ENCODE assay signal across 50 mouse cellular contexts in the genomic region with DNA sequence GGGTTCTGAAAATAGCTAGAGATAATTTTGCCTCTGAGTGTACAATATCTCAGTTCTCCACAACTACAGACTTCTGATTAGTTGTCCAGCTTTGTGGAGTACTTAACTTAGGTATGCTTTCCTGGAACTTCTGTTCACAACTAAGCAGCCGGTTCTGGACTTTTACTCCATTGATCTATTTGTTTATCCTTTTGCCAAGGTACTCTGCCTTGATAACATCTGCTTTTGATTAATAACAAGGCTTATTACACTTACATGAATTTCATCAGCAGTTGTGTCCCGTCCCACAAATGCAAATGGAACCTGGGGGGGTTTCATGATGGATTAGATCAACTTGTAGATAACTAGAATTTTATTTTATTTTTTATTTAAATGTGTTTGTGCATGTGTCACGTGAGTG. TPM values are rescaled to one million over a fixed set of nuclear protein-coding genes. Genes with fewer than 3 reads are reported as not detected.
"Had no signal": no experiment of that assay in that cellular context is flagged by ENCODE, and none has a peak within 500 bp of the region (broad histone marks: within the 10 kb centered on the region; RNA-seq: fewer than 3 reads in every experiment).

No protein-coding gene starts in this region.

- H3K36me3 ChIP-seq: heart, embryonic 10.5 days; heart, embryonic 12.5 days; heart, embryonic 13.5 days; heart, embryonic 15.5 days; hindbrain, embryonic 10.5 days; hindbrain, embryonic 12.5 days; hindbrain, embryonic 13.5 days; hindbrain, embryonic 15.5 days; intestine, embryonic 15.5 days; kidney, embryonic 15.5 days had no signal

- DNase-seq: heart, adult 2 months; heart, postnatal 10 days; heart, postnatal 14 days; heart, postnatal 36 days; heart, postnatal 4 days; kidney, adult 11 months; kidney, adult 18-20 months; kidney, adult 8-10 months; kidney, adult 9 months; kidney, postnatal 10 days; kidney, postnatal 14 days; kidney, postnatal 25 days; kidney, postnatal 4 days; layer of hippocampus, adult 9-11 months; layer of hippocampus, postnatal 36 days had no signal

- H3K9me3 ChIP-seq: heart, embryonic 10.5 days; heart, embryonic 12.5 days; heart, embryonic 13.5 days; heart, embryonic 15.5 days; hindbrain, embryonic 10.5 days; hindbrain, embryonic 12.5 days; hindbrain, embryonic 13.5 days; hindbrain, embryonic 15.5 days; intestine, embryonic 15.5 days; kidney, embryonic 15.5 days had no signal

- ATAC-seq: hindbrain, embryonic 16.5 days; hindbrain, postnatal 0 days; inflammation-experienced regulatory T-cells, adult 6 months; intestine, embryonic 15.5 days; intestine, embryonic 16.5 days; intestine, postnatal 0 days had no signal

- H3K27me3 ChIP-seq: heart, embryonic 12.5 days; heart, embryonic 13.5 days; heart, embryonic 15.5 days; hindbrain, embryonic 12.5 days; hindbrain, embryonic 13.5 days; hindbrain, embryonic 15.5 days; intestine, embryonic 15.5 days; kidney, embryonic 15.5 days had no signal

- H3K4me3 ChIP-seq: heart, adult 2 months; heart, embryonic 10.5 days; heart, embryonic 12.5 days; heart, embryonic 13.5 days; heart, embryonic 15.5 days; hindbrain, embryonic 10.5 days; hindbrain, embryonic 12.5 days; hindbrain, embryonic 13.5 days; hindbrain, embryonic 15.5 days; intestine, embryonic 15.5 days; kidney, embryonic 15.5 days; layer of hippocampus, adult 2 months had no signal

- H3K27ac ChIP-seq: heart, adult 2 months; heart, embryonic 10.5 days; heart, embryonic 13.5 days; heart, embryonic 15.5 days; hindbrain, embryonic 10.5 days; hindbrain, embryonic 12.5 days; hindbrain, embryonic 13.5 days; hindbrain, embryonic 14.5 days; hindbrain, embryonic 15.5 days; hindbrain, postnatal 0 days; intestine, embryonic 15.5 days; kidney, embryonic 15.5 days; kidney, postnatal 0 days; layer of hippocampus, adult 2 months had no signal

- H3K4me1 ChIP-seq: heart, embryonic 10.5 days; heart, embryonic 12.5 days; heart, embryonic 13.5 days; heart, embryonic 15.5 days; hindbrain, embryonic 10.5 days; hindbrain, embryonic 12.5 days; hindbrain, embryonic 13.5 days; hindbrain, embryonic 15.5 days; intestine, embryonic 15.5 days; kidney, embryonic 15.5 days had no signal

- H3K4me2 ChIP-seq: heart, embryonic 11.5 days; heart, embryonic 12.5 days; heart, embryonic 13.5 days; heart, embryonic 15.5 days; hindbrain, embryonic 12.5 days; hindbrain, embryonic 13.5 days; hindbrain, embryonic 14.5 days; hindbrain, embryonic 15.5 days; intestine, embryonic 15.5 days; kidney, embryonic 15.5 days had no signal

- H3K9ac ChIP-seq: heart, embryonic 12.5 days; heart, embryonic 13.5 days; heart, embryonic 15.5 days; hindbrain, embryonic 12.5 days; hindbrain, embryonic 13.5 days; hindbrain, embryonic 14.5 days; hindbrain, embryonic 15.5 days; intestine, embryonic 15.5 days; kidney, embryonic 15.5 days had no signal

RNA-seq across cellular contexts. Expression of a gene that starts 3.8 kb away (rescaled TPM):
- total RNA-seq: heart, adult 2 months; heart, adult 8-10 months; heart, postnatal 10 days; heart, postnatal 14 days; heart, postnatal 25 days; heart, postnatal 36 days; heart, postnatal 4 days; hematopoietic stem cell, adult 5-6 weeks; hindbrain, postnatal 0 days had no signal
- polyA plus RNA-seq: heart, adult 2 months; heart, embryonic 10.5 days; heart, embryonic 11.5 days; heart, embryonic 12.5 days; heart, embryonic 14.5 days; heart, embryonic 15.5 days; heart, embryonic 16.5 days; heart, postnatal 0 days; hindbrain, embryonic 10.5 days; hindbrain, embryonic 11.5 days; hindbrain, embryonic 12.5 days; hindbrain, embryonic 13.5 days; hindbrain, embryonic 14.5 days; hindbrain, embryonic 15.5 days; hindbrain, embryonic 16.5 days; hindbrain, postnatal 0 days; inflammation-experienced regulatory T-cells, adult 6 months; intestine, embryonic 14.5 days; large intestine, adult 2 months had no signal

RNA-seq across cellular contexts. Expression of a gene that starts 33.4 kb away (rescaled TPM):
- total RNA-seq: heart, adult 2 months; heart, adult 8-10 months; heart, postnatal 10 days; heart, postnatal 14 days; heart, postnatal 25 days; heart, postnatal 36 days; heart, postnatal 4 days; hematopoietic stem cell, adult 5-6 weeks; hindbrain, postnatal 0 days; layer of hippocampus, adult 18-20 months; layer of hippocampus, adult 2 months; layer of hippocampus, adult 8-10 months; layer of hippocampus, postnatal 10 days; layer of hippocampus, postnatal 14 days; layer of hippocampus, postnatal 25 days; layer of hippocampus, postnatal 36 days had no signal
- polyA plus RNA-seq: heart, adult 2 months; heart, embryonic 10.5 days; heart, embryonic 11.5 days; heart, embryonic 12.5 days; heart, embryonic 13.5 days; heart, embryonic 14.5 days; heart, embryonic 15.5 days; heart, embryonic 16.5 days; heart, postnatal 0 days; hindbrain, embryonic 10.5 days; hindbrain, embryonic 11.5 days; hindbrain, embryonic 12.5 days; hindbrain, embryonic 13.5 days; hindbrain, embryonic 14.5 days; hindbrain, embryonic 15.5 days; hindbrain, embryonic 16.5 days; hindbrain, postnatal 0 days; inflammation-experienced regulatory T-cells, adult 6 months; intestine, embryonic 14.5 days; intestine, embryonic 15.5 days; intestine, embryonic 16.5 days; intestine, postnatal 0 days; kidney, embryonic 14.5 days; kidney, embryonic 15.5 days; large intestine, adult 2 months had no signal

RNA-seq across cellular contexts. Expression of a gene that starts 37.1 kb away (rescaled TPM):
- total RNA-seq: heart, adult 2 months; heart, adult 8-10 months; heart, postnatal 10 days; heart, postnatal 14 days; heart, postnatal 25 days; heart, postnatal 36 days; heart, postnatal 4 days; hematopoietic stem cell, adult 5-6 weeks; hindbrain, postnatal 0 days; layer of hippocampus, adult 18-20 months; layer of hippocampus, adult 2 months; layer of hippocampus, adult 8-10 months; layer of hippocampus, postnatal 25 days; layer of hippocampus, postnatal 36 days had no signal
- polyA plus RNA-seq: heart, adult 2 months; heart, embryonic 14.5 days; heart, embryonic 16.5 days; heart, postnatal 0 days; hindbrain, embryonic 11.5 days; hindbrain, embryonic 12.5 days; hindbrain, embryonic 14.5 days; inflammation-experienced regulatory T-cells, adult 6 months; intestine, embryonic 14.5 days; large intestine, adult 2 months had no signal

RNA-seq across cellular contexts. Expression of a gene that starts 41.0 kb away (rescaled TPM):
- total RNA-seq: heart, adult 2 months; heart, adult 8-10 months; heart, postnatal 10 days; heart, postnatal 14 days; heart, postnatal 25 days; heart, postnatal 36 days; heart, postnatal 4 days; hematopoietic stem cell, adult 5-6 weeks; hindbrain, postnatal 0 days; layer of hippocampus, adult 18-20 months; layer of hippocampus, adult 2 months; layer of hippocampus, adult 8-10 months; layer of hippocampus, postnatal 10 days; layer of hippocampus, postnatal 14 days; layer of hippocampus, postnatal 25 days; layer of hippocampus, postnatal 36 days had no signal
- polyA plus RNA-seq: heart, adult 2 months; heart, embryonic 10.5 days; heart, embryonic 11.5 days; heart, embryonic 12.5 days; heart, embryonic 13.5 days; heart, embryonic 14.5 days; heart, embryonic 15.5 days; heart, embryonic 16.5 days; heart, postnatal 0 days; hindbrain, embryonic 10.5 days; hindbrain, embryonic 11.5 days; hindbrain, embryonic 12.5 days; hindbrain, embryonic 13.5 days; hindbrain, embryonic 14.5 days; hindbrain, embryonic 15.5 days; hindbrain, embryonic 16.5 days; hindbrain, postnatal 0 days; inflammation-experienced regulatory T-cells, adult 6 months; intestine, embryonic 14.5 days; intestine, embryonic 15.5 days; intestine, embryonic 16.5 days; intestine, postnatal 0 days; kidney, embryonic 14.5 days; kidney, embryonic 15.5 days; kidney, embryonic 16.5 days; kidney, postnatal 0 days; large intestine, adult 2 months had no signal

RNA-seq across cellular contexts. Expression of a gene that starts 58.7 kb away (rescaled TPM):
- total RNA-seq: heart, adult 2 months; heart, adult 8-10 months; heart, postnatal 10 days; heart, postnatal 14 days; heart, postnatal 25 days; heart, postnatal 36 days; heart, postnatal 4 days; hematopoietic stem cell, adult 5-6 weeks; hindbrain, postnatal 0 days; layer of hippocampus, adult 18-20 months; layer of hippocampus, adult 2 months; layer of hippocampus, adult 8-10 months; layer of hippocampus, postnatal 10 days; layer of hippocampus, postnatal 14 days; layer of hippocampus, postnatal 25 days; layer of hippocampus, postnatal 36 days had no signal
- polyA plus RNA-seq: heart, embryonic 10.5 days; heart, embryonic 11.5 days; heart, embryonic 12.5 days; heart, embryonic 13.5 days; heart, embryonic 14.5 days; heart, embryonic 15.5 days; heart, embryonic 16.5 days; heart, postnatal 0 days; hindbrain, embryonic 10.5 days; hindbrain, embryonic 11.5 days; hindbrain, embryonic 12.5 days; hindbrain, embryonic 13.5 days; hindbrain, embryonic 14.5 days; hindbrain, embryonic 15.5 days; hindbrain, embryonic 16.5 days; hindbrain, postnatal 0 days; inflammation-experienced regulatory T-cells, adult 6 months; large intestine, adult 2 months had no signal
